Mouse (Mus musculus): ENCODE measurements around the gene Hck. TPM values are rescaled to one million over a fixed set of nuclear protein-coding genes. Genes with fewer than 3 reads are reported as not detected.

Hck gene
- polyA plus RNA-seq, 1 experiment from 2014 or later = 1.9 TPM

DNA sequence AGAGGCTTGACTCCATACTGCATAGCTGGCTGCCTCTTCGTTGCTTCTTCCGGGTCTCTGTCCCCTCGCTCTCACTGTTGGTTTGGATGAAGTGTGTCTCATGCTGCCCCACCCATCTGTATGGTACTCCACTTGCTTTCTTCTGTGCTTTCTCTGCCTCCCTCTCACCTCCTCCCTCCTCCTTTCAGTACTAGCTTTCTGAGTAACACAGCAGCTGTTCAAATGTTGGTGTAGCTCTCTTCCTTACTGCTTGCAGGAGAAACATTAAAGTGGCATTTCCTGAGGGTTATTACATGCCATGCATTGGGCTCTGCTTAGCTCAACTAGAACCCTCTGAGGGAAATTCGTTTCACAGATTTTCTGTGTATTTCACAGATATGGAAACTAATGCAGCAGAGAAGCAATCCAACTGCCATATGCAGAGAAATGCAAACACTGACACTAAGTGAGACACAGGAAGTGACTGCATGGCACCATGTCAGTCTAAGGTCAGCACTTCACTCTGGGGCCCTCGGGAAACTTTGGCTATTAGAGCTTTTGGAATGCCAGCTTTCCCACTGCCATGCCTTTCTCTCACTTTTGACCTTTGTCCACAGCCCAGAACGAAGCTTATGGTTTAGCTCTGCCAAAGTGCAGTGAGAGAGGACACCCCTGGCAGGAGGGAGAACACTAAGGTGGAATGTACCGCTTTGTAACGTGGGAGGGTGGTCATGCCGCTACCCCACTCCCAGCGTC is 71.0 kb downstream of the Hck start:
- peaks cover 33% of the 10 kb centered on the region for H3K36me3 ChIP-seq
- no peak overlapping the region for H3K4me3 ChIP-seq
- H3K4me2 ChIP-seq = no peak overlapping the region
- H3K27me3 ChIP-seq = no peaks in the 10 kb centered on the region
- WGBS = 76% methylated on average over 10 of the region's 10 CpGs
- no peaks in the 10 kb centered on the region for H3K4me1 ChIP-seq (replicated peaks)
- H3K27ac ChIP-seq = no peak overlapping the region
- no peak overlapping the region; the same call in 1 of the 2 replicates for H3K9ac ChIP-seq
- no peaks in the 10 kb centered on the region for H3K9me3 ChIP-seq (replicated peaks)
- ATAC-seq (replicated peaks; ENCODE audit: insufficient number of reproducible peaks, insufficient read depth, low FRiP score, low read depth) = no peak

GRCm38 (mm10) chr2:153179961-153180360 is 71.7 kb downstream of the Hck start:
- Histone ChIP-seq H3K9me3 (replicated peaks) (no peaks in the 10 kb centered on the region), H3K9ac (no peak overlapping the region), H3K4me1 (replicated peaks) (no peaks in the 10 kb centered on the region), H3K27me3 (no peaks in the 10 kb centered on the region), H3K36me3 (peaks cover 38% of the 10 kb centered on the region), H3K4me3 (no peak overlapping the region), H3K4me2 (no peak overlapping the region), H3K27ac (no peak overlapping the region)
- ATAC-seq (replicated peaks; ENCODE audit: insufficient number of reproducible peaks, insufficient read depth, low FRiP score, low read depth) = no peak
- 82% methylated on average over 3 of the region's 3 CpGs for WGBS

DNA sequence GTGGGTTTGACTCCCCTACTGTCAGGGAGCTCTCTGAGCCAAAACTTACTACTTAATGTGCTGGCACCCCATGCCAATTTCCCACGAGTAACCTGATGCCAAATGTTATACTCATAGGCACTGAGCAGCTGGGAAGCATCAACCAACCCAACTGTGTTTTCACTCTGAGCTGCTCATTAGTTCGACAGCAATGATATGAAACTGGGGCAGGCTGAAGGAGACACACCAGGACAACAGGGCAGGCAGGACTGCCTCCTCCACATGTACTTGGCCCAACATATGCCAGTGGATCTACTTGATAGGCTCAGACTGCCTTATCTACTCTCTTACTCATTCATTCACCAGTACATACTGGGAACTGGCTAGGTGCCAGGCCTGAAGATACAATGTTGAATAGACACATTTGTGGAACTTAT is 77.9 kb downstream of the Hck start:
- no peaks in the 10 kb centered on the region for H3K9me3 ChIP-seq (replicated peaks)
- H3K4me3 ChIP-seq = no peak overlapping the region
- peak; percentile 50 for ATAC-seq (replicated peaks; ENCODE audit: insufficient number of reproducible peaks, insufficient read depth, low FRiP score, low read depth)
- peaks cover 79% of the 10 kb centered on the region for H3K36me3 ChIP-seq
- no peak overlapping the region for H3K9ac ChIP-seq
- no peak overlapping the region for H3K4me2 ChIP-seq
- H3K27ac ChIP-seq = no peak overlapping the region
- H3K4me1 ChIP-seq (replicated peaks) = peaks cover 15% of the 10 kb centered on the region
- WGBS = 27% methylated on average over 2 of the region's 2 CpGs
- H3K27me3 ChIP-seq = no peaks in the 10 kb centered on the region

DNA sequence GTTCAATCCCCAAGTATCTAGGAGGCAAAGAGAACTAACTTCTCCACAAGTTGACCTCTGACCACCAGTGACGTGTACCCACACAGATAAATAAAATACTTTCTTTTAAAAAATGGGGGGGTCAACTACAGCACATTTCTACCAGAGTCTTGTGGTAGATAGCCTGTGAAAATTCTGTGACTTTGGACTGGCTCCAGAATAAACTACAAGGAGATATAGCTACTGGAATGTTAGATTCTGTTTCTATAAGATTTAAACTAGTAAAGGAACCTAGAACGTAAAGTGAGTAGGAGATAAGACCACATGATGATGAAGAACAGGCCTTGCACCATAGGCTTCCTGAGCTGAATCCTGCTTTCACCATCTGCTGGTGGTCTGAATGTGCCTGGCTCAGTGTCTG is 79.6 kb downstream of the Hck start:
- no peak overlapping the region for H3K4me2 ChIP-seq
- no peaks in the 10 kb centered on the region for H3K9me3 ChIP-seq (replicated peaks)
- H3K27me3 ChIP-seq = no peaks in the 10 kb centered on the region
- H3K36me3 ChIP-seq = peaks cover 82% of the 10 kb centered on the region
- ATAC-seq (replicated peaks; ENCODE audit: insufficient number of reproducible peaks, insufficient read depth, low FRiP score, low read depth) = no peak
- H3K4me1 ChIP-seq (replicated peaks) = peaks cover 15% of the 10 kb centered on the region
- no peak overlapping the region for H3K9ac ChIP-seq
- H3K4me3 ChIP-seq = no peak overlapping the region
- 56% methylated on average over 2 of the region's 2 CpGs for WGBS
- no peak overlapping the region for H3K27ac ChIP-seq

DNA sequence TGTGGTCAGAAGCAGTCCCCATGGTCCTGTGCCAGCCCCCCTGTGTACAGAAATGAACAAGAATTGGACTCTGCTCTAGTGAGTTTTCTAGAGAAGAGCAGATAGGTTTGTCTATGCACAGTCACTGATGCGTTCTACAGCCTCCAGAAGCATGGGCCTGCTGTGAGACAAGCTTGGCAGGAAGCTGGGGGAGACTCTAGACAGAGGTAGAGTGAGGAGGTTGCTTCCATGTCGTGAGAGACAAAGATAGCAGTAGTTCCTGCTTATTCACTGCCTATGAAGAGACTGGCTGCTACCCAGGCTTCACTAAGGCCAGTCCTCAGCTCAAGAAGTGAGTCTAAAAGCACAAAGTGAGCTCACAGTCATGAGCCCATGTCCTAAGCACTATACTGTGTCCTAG is 83.0 kb downstream of the Hck start:
- no peak for ATAC-seq (replicated peaks; ENCODE audit: insufficient number of reproducible peaks, insufficient read depth, low FRiP score, low read depth)
- Histone ChIP-seq H3K9ac (no peak overlapping the region), H3K27me3 (no peaks in the 10 kb centered on the region), H3K9me3 (replicated peaks) (no peaks in the 10 kb centered on the region), H3K36me3 (peaks cover 85% of the 10 kb centered on the region), H3K27ac (no peak overlapping the region), H3K4me1 (replicated peaks) (peaks cover 6% of the 10 kb centered on the region), H3K4me2 (no peak overlapping the region), H3K4me3 (no peak overlapping the region)
- 69% methylated on average over 2 of the region's 2 CpGs for WGBS

DNA sequence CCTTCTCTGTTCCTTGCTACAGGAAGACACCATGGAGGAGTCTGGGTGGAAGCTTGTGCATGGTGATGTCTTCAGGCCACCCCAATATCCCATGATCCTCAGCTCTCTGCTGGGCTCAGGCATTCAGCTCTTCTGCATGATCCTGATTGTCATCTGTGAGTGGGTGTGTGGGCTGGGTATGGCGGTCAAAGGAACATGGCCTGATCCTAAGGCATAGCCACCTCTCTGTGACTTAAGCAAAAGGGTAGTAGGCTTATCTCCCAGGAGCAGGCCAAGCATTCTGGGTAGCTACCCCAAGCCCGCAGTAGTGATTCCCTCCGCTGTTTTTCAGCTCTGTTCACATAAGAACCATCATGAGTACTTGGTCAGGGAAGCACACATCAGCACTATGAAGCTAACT is 86.0 kb downstream of the Hck start:
- no peak overlapping the region for H3K4me3 ChIP-seq
- no peak overlapping the region for H3K4me2 ChIP-seq
- no peak overlapping the region for H3K9ac ChIP-seq
- no peak for ATAC-seq (replicated peaks; ENCODE audit: insufficient number of reproducible peaks, insufficient read depth, low FRiP score, low read depth)
- no peak overlapping the region for H3K27ac ChIP-seq
- peaks cover 81% of the 10 kb centered on the region for H3K36me3 ChIP-seq
- no peaks in the 10 kb centered on the region for H3K9me3 ChIP-seq (replicated peaks)
- no peaks in the 10 kb centered on the region for H3K27me3 ChIP-seq
- peaks cover 8% of the 10 kb centered on the region for H3K4me1 ChIP-seq (replicated peaks)
- WGBS = 91% methylated on average over 3 of the region's 3 CpGs

DNA sequence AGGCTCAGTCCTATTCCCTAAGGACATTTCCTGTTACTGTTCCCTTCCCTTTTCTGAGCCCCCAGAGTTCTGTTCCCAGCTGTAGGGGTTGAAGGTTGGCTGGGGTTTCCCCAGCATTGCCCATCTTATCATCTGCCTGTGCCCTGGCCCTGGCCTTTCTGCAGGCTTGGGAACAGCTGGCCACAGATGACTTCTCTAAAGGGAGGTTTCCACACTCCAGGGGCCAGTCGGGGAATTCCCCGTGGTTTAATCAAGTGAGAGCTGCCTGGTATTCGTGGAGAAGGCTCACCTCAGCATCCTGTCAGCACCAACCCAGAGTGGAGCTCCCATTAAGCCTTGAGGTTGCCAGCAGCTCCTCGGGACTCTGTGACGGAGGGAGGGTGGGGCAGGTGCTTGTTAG is 90.2 kb downstream of the Hck start:
- ATAC-seq (replicated peaks; ENCODE audit: insufficient number of reproducible peaks, insufficient read depth, low FRiP score, low read depth) = peak; percentile 50; the same call in 1 of the 2 replicates
- Histone ChIP-seq H3K9ac (no peak overlapping the region), H3K4me1 (replicated peaks) (peaks cover 8% of the 10 kb centered on the region), H3K4me3 (no peak overlapping the region), H3K27ac (no peak overlapping the region), H3K4me2 (no peak overlapping the region), H3K36me3 (peaks cover 73% of the 10 kb centered on the region), H3K9me3 (replicated peaks) (no peaks in the 10 kb centered on the region), H3K27me3 (no peaks in the 10 kb centered on the region)
- WGBS = 29% methylated on average over 5 of the region's 5 CpGs

- 75% methylated on average over 2 of the region's 2 CpGs for WGBS
- peaks cover 70% of the 10 kb centered on the region for H3K36me3 ChIP-seq
Observed at GRCm38 (mm10) chr2:153199114-153199513, 90.8 kb downstream of the Hck start.

More at GRCm38 (mm10) chr2:153199114-153199513, 90.8 kb downstream of the Hck start:
- Histone ChIP-seq H3K4me3 (no peak overlapping the region), H3K27me3 (no peaks in the 10 kb centered on the region), H3K4me1 (replicated peaks) (peaks cover 8% of the 10 kb centered on the region), H3K27ac (no peak overlapping the region), H3K4me2 (no peak overlapping the region), H3K9me3 (replicated peaks) (no peaks in the 10 kb centered on the region), H3K9ac (no peak overlapping the region)
- ATAC-seq (replicated peaks; ENCODE audit: insufficient number of reproducible peaks, insufficient read depth, low FRiP score, low read depth) = no peak

Other genes with a start within 250 kb of the Hck start
- 0.11 and 0.15 TPM in 2 replicates for gene Mylk2, start 197.1 kb upstream of the Hck start, polyA plus RNA-seq (2015; fragmentation: Nextera tagmentation; extraction: Ambion mirVana)
- 6.6 and 8.3 TPM in 2 replicates for gene Foxs1, start 175.3 kb upstream of the Hck start, polyA plus RNA-seq (2015; fragmentation: Nextera tagmentation; extraction: Ambion mirVana)
- gene Dusp15, start 156.8 kb upstream of the Hck start, polyA plus RNA-seq (2015; fragmentation: Nextera tagmentation; extraction: Ambion mirVana) = 0.09 and 0.28 TPM in 2 replicates
- 0.26 and 0.63 TPM in 2 replicates for gene Ttll9, start 146.0 kb upstream of the Hck start, polyA plus RNA-seq (2015; fragmentation: Nextera tagmentation; extraction: Ambion mirVana)
- gene Pdrg1, start 93.0 kb upstream of the Hck start, polyA plus RNA-seq (2015; fragmentation: Nextera tagmentation; extraction: Ambion mirVana) = 110 and 126 TPM in 2 replicates
- gene Xkr7, start 76.6 kb upstream of the Hck start, polyA plus RNA-seq (2015; fragmentation: Nextera tagmentation; extraction: Ambion mirVana) = not detected in 2 replicates
- 4.6 and 5.4 TPM in 2 replicates for gene Ccm2l, start 42.5 kb upstream of the Hck start, polyA plus RNA-seq (2015; fragmentation: Nextera tagmentation; extraction: Ambion mirVana)
- gene Tm9sf4, start 52.8 kb downstream of the Hck start, polyA plus RNA-seq (2015; fragmentation: Nextera tagmentation; extraction: Ambion mirVana) = 54.6 and 62.4 TPM in 2 replicates
- gene Tspyl3, start 117.0 kb downstream of the Hck start, polyA plus RNA-seq (2015; fragmentation: Nextera tagmentation; extraction: Ambion mirVana) = 4.3 and 8.0 TPM in 2 replicates
- gene Plagl2, start 133.0 kb downstream of the Hck start, polyA plus RNA-seq (2015; fragmentation: Nextera tagmentation; extraction: Ambion mirVana) = 7.6 and 11.6 TPM in 2 replicates
- gene Pofut1, start 133.1 kb downstream of the Hck start, polyA plus RNA-seq (2015; fragmentation: Nextera tagmentation; extraction: Ambion mirVana) = 3.9 and 4.9 TPM in 2 replicates
- gene Kif3b, start 182.9 kb downstream of the Hck start, polyA plus RNA-seq (2015; fragmentation: Nextera tagmentation; extraction: Ambion mirVana) = 3.9 and 5.8 TPM in 2 replicates
- 9.8 and 12.5 TPM in 2 replicates for gene Asxl1, start 237.4 kb downstream of the Hck start, polyA plus RNA-seq (2015; fragmentation: Nextera tagmentation; extraction: Ambion mirVana)

All from heart, embryonic 15.5 days (tissue).